Mouse (Mus musculus) fat pad, adult 2 months (tissue): ENCODE results near the gene Myl6b.

Source experiments
- DNase-seq: peaks from one replicate; pipeline ENCODE4 v3.0.0-alpha.2; 2011; ENCODE audit warnings: low read depth, low spot score; ENCODE audit errors: extremely low read depth

Gene Myl6b

GRCm38 (mm10) chr10:128498590-128498989, at the start of gene Myl6b:
Myl6b (minus strand) TSS chr10:128498685.
- peak; percentile 45 for DNase-seq

- peak; percentile 95 for DNase-seq
Observed at GRCm38 (mm10) chr10:128547361-128548032, 49.0 kb upstream of the Myl6b start, which contains the start of gene Zc3h10. Zc3h10 (minus strand) TSS chr10:128547774.

GRCm38 (mm10) chr10:128546787-128547186, 48.3 kb upstream of the Myl6b start:
- no peak for DNase-seq

GRCm38 (mm10) chr10:128546361-128546760, 47.9 kb upstream of the Myl6b start:
- DNase-seq, result no peak

GRCm38 (mm10) chr10:128545570-128545898, 47.0 kb upstream of the Myl6b start:
- no peak for DNase-seq

- no peak for DNase-seq
Observed at GRCm38 (mm10) chr10:128544674-128545569, 46.4 kb upstream of the Myl6b start.

GRCm38 (mm10) chr10:128544151-128544657, 45.7 kb upstream of the Myl6b start:
- DNase-seq, result no peak

GRCm38 (mm10) chr10:128543100-128543499, 44.6 kb upstream of the Myl6b start:
- no peak for DNase-seq

- DNase-seq, result no peak
Observed at GRCm38 (mm10) chr10:128538340-128538870, 39.9 kb upstream of the Myl6b start.

- no peak for DNase-seq
Observed at GRCm38 (mm10) chr10:128536266-128536940, 37.9 kb upstream of the Myl6b start.

GRCm38 (mm10) chr10:128535624-128536265, 37.3 kb upstream of the Myl6b start:
- no peak for DNase-seq

- DNase-seq, result no peak
Observed at GRCm38 (mm10) chr10:128535206-128535605, 36.7 kb upstream of the Myl6b start.

GRCm38 (mm10) chr10:128526366-128527356, 28.2 kb upstream of the Myl6b start:
- no peak for DNase-seq

- DNase-seq, result peak; percentile 94
Observed at GRCm38 (mm10) chr10:128525671-128526308, 27.3 kb upstream of the Myl6b start, which contains the start of gene Esyt1. Esyt1 (minus strand) TSS chr10:128525871.

GRCm38 (mm10) chr10:128524732-128525662, 26.5 kb upstream of the Myl6b start:
- DNase-seq, result no peak

- no peak for DNase-seq
Observed at GRCm38 (mm10) chr10:128524111-128524731, 25.7 kb upstream of the Myl6b start.

GRCm38 (mm10) chr10:128522351-128522750, 23.9 kb upstream of the Myl6b start:
- DNase-seq, result no peak
